Mouse (Mus musculus) olfactory bulb, adult 2 months (tissue): ENCODE measurements around the gene Anapc15. TPM values are rescaled to one million over a fixed set of nuclear protein-coding genes. Genes with fewer than 3 reads are reported as not detected.
"Not testable (repeated sequence)": the region's sequence is repeated elsewhere in the genome, so short reads cannot be mapped to it uniquely, and the experiment has no call there.

Source experiments
- H3K27ac ChIP-seq: fragments of 200-500 bp; 2 replicates; pipeline ENCODE4 v1.5.1; 2012; ENCODE audit warnings: low read depth, low read length; ENCODE audit not compliant: insufficient read depth
- H3K4me1 ChIP-seq: fragments of 200-500 bp; 2 replicates; pipeline ENCODE4 v1.6.1; 2012; ENCODE audit warnings: low read length; ENCODE audit not compliant: control insufficient read depth, insufficient read depth
- H3K4me3 ChIP-seq: fragments of 200-500 bp; 2 replicates; pipeline ENCODE4 v1.5.1; 2012; ENCODE audit warnings: mild to moderate bottlenecking, low read depth, low read length, moderate library complexity; ENCODE audit not compliant: insufficient read depth
- CTCF ChIP-seq: fragments of 200-500 bp; IDR thresholded peaks from 2 replicates; pipeline ENCODE4 v1.5.1; 2012; ENCODE audit warnings: low read depth, mild to moderate bottlenecking, low read length, moderate library complexity; ENCODE audit not compliant: insufficient read depth
- POLR2A ChIP-seq: fragments of 200-500 bp; IDR thresholded peaks from 2 replicates; pipeline ENCODE4 v1.6.1; 2012; ENCODE audit warnings: mild to moderate bottlenecking, low read depth, low read length, moderate library complexity; ENCODE audit not compliant: insufficient read depth
- WGBS: fragments of 180-500 bp; shearing (Covaris S2); methylation state at CpG from one replicate; pipeline ENCODE4 v1.1.7; 2018; 5-methylcytosine and 5-hydroxymethylcytosine counted together
- polyA plus RNA-seq: library from polyadenylated mRNA; stranded (reverse); fragments of >200 nt; gene quantifications from 2 replicates; pipeline ENCODE4 v1.2.4, GENCODE M21; 2012; ENCODE audit warnings: low replicate concordance; ENCODE audit not compliant: missing spikeins, insufficient read depth, insufficient read length

The Anapc15 gene
- polyA plus RNA-seq, 1 experiment: not detected

DNA sequence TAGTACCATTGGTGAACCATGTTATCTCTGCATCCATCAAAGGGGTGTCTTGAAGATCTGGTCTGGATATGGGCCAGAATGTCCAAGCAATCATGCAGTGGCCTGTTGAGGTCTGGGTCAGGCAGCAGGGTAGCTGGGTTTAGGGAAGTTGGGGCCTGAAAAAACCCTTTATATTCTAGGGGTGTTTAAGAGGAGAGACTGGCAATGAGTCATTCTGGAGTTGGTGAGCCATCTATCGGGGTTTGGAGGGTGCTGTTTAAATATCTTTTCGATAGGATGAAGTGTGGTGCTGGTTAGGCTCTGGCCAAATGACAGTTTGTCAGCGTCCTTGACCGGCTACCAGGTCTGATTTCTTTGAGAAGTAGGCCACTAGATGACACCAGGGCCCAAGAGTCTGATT lies 72.4 kb downstream of the Anapc15 start:
- Histone ChIP-seq H3K27ac (no peak overlapping the region), H3K4me3 (no peak overlapping the region), H3K4me1 (peaks cover 7% of the 10 kb centered on the region; the same call in 1 of the 2 replicates)
- WGBS: 81% methylated on average over 4 of the region's 4 CpGs
- TF ChIP-seq CTCF: no peak

DNA sequence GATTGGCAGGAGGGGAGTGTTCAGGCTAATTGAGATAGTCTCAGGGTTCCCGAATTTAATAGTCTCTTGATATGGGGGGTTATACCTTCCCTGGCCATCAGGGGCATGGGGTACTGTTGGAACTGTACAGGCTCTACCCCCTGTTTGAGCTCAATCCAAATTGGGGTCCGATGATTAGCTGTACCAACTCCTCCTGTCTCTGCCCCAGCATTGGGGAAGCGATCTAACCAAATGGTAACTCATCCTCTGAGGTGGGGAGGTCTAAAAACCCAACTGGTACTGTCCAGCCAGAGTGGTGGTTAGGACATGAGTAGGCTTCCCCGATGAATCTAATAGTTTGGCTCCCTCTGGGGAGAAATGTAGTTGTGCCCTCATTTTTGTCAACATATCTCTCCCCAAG lies 73.5 kb downstream of the Anapc15 start:
- Histone ChIP-seq H3K4me3 (no peak overlapping the region), H3K4me1 (peaks cover 7% of the 10 kb centered on the region; the same call in 1 of the 2 replicates), H3K27ac (no peak overlapping the region)
- WGBS: 82% methylated on average over 4 of the region's 4 CpGs
- TF ChIP-seq POLR2A (no peak), CTCF (no peak)

DNA sequence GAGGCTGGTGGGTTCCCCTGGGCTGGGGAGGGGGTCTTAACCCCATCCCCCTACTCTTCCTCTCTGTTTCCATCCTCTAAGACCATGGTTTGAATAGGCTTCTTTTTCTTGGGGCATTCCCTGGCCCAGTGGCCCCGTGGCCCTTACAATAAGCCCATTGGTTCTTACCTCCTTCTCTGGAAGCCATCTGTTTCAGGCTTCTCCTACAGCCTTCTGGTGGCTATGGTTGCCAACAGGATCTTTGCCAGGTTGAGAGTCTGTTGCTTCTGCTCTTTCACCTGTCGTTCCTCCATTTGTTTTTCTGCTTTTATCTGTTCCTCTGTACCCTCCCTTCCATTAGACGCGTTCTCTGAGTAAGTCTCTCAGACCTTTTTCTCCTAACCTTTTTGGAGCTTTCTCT lies 74.1 kb downstream of the Anapc15 start:
- no peak overlapping the region for H3K4me3 ChIP-seq
- peaks cover 7% of the 10 kb centered on the region; the same call in 1 of the 2 replicates for H3K4me1 ChIP-seq
- 0 out of 2 replicates have a peak overlapping the region, but pooled peaks have one; percentile 52 for H3K27ac ChIP-seq
- TF ChIP-seq CTCF (no peak), POLR2A (no peak)
- 48% methylated on average over 4 of the region's 4 CpGs for WGBS

DNA sequence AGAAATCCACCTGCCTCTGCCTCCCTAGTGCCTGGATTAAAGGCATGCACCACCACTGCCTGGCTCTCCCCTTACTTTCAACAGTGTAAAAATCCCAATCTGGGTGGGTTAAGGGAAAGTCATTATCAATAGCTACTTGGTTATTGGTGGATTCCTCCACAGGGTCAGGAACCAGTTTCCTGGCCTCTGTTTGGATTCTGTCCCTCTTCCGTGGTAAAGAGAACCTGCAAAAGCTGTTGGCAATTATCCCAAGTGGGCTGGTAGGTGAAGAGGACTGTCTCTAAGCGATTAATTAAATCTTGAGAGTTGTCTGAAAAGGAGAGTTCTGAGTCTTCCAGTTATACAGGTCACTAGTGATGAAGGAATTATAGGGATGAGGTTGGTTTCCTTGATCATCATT lies 74.8 kb downstream of the Anapc15 start:
- no peak overlapping the region for H3K4me3 ChIP-seq
- TF ChIP-seq POLR2A (no peak), CTCF (no peak)
- no peak overlapping the region for H3K27ac ChIP-seq
- H3K4me1 ChIP-seq: peaks cover 7% of the 10 kb centered on the region; the same call in 1 of the 2 replicates
- WGBS: 76% methylated on average over 2 of the region's 2 CpGs

DNA sequence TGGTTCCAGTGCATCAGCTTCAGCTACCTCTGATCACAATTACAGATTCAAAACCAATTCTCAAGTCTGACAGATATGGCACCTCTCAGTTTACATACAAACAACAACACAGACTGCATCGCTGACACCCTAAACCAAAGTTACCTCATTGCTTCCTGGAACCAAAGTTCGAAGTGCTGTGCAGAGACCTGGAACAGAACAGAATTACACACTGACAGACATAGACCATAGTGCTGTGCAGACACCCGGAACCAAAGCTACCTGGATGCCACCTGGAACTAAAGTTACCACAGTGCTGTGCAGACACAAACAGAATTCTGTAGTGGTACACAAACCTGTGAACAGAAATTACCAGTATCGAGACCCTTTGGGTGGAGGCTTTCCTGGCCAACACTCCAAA lies 76.2 kb downstream of the Anapc15 start:
- peaks cover 6% of the 10 kb centered on the region; the same call in 1 of the 2 replicates for H3K4me1 ChIP-seq
- TF ChIP-seq POLR2A (no peak), CTCF (no peak)
- H3K4me3 ChIP-seq: no peak overlapping the region
- 95% methylated on average over 4 of the region's 4 CpGs for WGBS
- H3K27ac ChIP-seq: no peak overlapping the region

DNA sequence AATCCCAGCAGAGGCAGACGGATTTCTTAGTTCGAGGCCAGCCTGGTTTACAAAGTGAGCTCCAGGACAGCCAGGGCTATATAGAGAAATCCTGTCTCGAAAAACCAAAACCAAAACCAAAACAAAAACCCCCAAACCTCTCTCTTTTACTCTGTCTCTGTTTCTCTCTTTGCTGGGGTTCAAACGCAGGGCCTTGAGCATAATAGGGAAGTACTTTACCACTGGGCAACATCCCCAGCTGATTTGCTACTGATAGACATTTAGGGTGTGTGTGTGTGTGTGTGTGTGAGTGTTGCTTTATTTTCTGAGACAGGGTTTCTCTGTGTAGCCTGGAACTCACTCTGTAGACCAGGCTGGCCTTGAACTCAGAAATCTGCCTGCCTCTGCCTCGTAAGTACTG lies 85.5 kb downstream of the Anapc15 start:
- H3K4me3 ChIP-seq, H3K27ac ChIP-seq: not testable (repeated sequence)
- 85% methylated on average over 5 of the region's 5 CpGs for WGBS

More for the DNA sequence above, 85.5 kb downstream of the Anapc15 start:
- not testable (repeated sequence) for H3K4me1 ChIP-seq

Other genes starting within 250 kb of the Anapc15 start
- gene Clpb, start 200.1 kb upstream of the Anapc15 start, polyA plus RNA-seq: not detected in 2 replicates
- gene Phox2a, start 45.4 kb upstream of the Anapc15 start, polyA plus RNA-seq: not detected in 2 replicates
- not detected in 2 replicates for gene Inppl1, start 25.5 kb upstream of the Anapc15 start, polyA plus RNA-seq
- gene Folr2, start 6.5 kb upstream of the Anapc15 start, polyA plus RNA-seq: not detected in 2 replicates
- gene Folr1, start 7.1 kb downstream of the Anapc15 start, polyA plus RNA-seq: not detected in 2 replicates
- not detected in 2 replicates for gene Lamtor1, start 42.2 kb downstream of the Anapc15 start, polyA plus RNA-seq
- not detected in 2 replicates for gene Tomt, start 42.6 kb downstream of the Anapc15 start, polyA plus RNA-seq
- gene Lrrc51, start 70.2 kb downstream of the Anapc15 start, polyA plus RNA-seq: not detected in 2 replicates
- 257 TPM in 1 of 2 replicates, not detected in the other for gene Numa1, start 70.4 kb downstream of the Anapc15 start, polyA plus RNA-seq
- gene Il18bp, start 155.0 kb downstream of the Anapc15 start, polyA plus RNA-seq: not detected in 2 replicates
- not detected in 2 replicates for gene Rnf121, start 201.8 kb downstream of the Anapc15 start, polyA plus RNA-seq
- gene Xndc1, start 201.8 kb downstream of the Anapc15 start, polyA plus RNA-seq: not detected in 2 replicates
- gene Xntrpc, start 202.0 kb downstream of the Anapc15 start, polyA plus RNA-seq: not detected in 2 replicates
- gene Trpc2, start 219.4 kb downstream of the Anapc15 start, polyA plus RNA-seq: not detected in 2 replicates
- gene Art1, start 238.0 kb downstream of the Anapc15 start, polyA plus RNA-seq: not detected in 2 replicates
- not detected in 2 replicates for gene Art5, start 245.8 kb downstream of the Anapc15 start, polyA plus RNA-seq